Mouse (Mus musculus) ES-E14 (cell line): ENCODE measurements around the gene Tex44. TPM values are rescaled to one million over a fixed set of nuclear protein-coding genes. Genes with fewer than 3 reads are reported as not detected.

Experiments
- DNase-seq: peaks from one replicate; pipeline ENCODE4 v3.0.0-alpha.2; 2013; ENCODE audit warnings: low read depth, low spot score
- H3K27ac ChIP-seq: 2 replicates; pipeline ENCODE4 v1.5.1; 2012; ENCODE audit warnings: low read depth, mild to moderate bottlenecking, low read length, moderate library complexity, mixed read lengths; ENCODE audit not compliant: poor library complexity, insufficient read depth, severe bottlenecking
- H3K36me3 ChIP-seq: 2 replicates; pipeline ENCODE4 v1.6.1; 2012; ENCODE audit warnings: mild to moderate bottlenecking, low read length, moderate library complexity, mixed read lengths; ENCODE audit not compliant: control insufficient read depth, poor library complexity, insufficient read depth, severe bottlenecking
- H3K4me1 ChIP-seq, 2 experiments: fragments of 150-350 bp in 1 of 2; sonication (generic) in 1 of 2; 2 replicates each; pipeline ENCODE4 v1.6.1; 2012; ENCODE audit warnings: low read length in 2 of 2, mild to moderate bottlenecking in 1 of 2, mixed read lengths in 1 of 2; ENCODE audit not compliant: control insufficient read depth in 2 of 2, insufficient read depth in 2 of 2, poor library complexity in 1 of 2
- H3K4me3 ChIP-seq, 2 experiments: fragments of 150-350 bp in 1 of 2; sonication (generic) in 1 of 2; 2 replicates each; pipeline ENCODE4 v1.5.1; 2012; ENCODE audit warnings: low read length in 2 of 2, low read depth in 1 of 2, mild to moderate bottlenecking in 1 of 2, mixed read lengths in 1 of 2; ENCODE audit not compliant: insufficient read depth in 1 of 2, poor library complexity in 1 of 2, severe bottlenecking in 1 of 2
- H3K9ac ChIP-seq: 2 replicates; pipeline ENCODE4 v1.6.1; 2012; ENCODE audit warnings: low read depth, mild to moderate bottlenecking, low read length, mixed read lengths; ENCODE audit not compliant: poor library complexity, insufficient read depth, severe bottlenecking
- H3K9me3 ChIP-seq: fragments of 150-350 bp; sonication (generic); 2 replicates; pipeline ENCODE4 v1.6.1; 2012; ENCODE audit warnings: low read depth, mild to moderate bottlenecking, low read length; ENCODE audit not compliant: control insufficient read depth, insufficient read depth
- CHD2 ChIP-seq: IDR thresholded peaks from 2 replicates; pipeline ENCODE4 v1.6.1; 2014; ENCODE audit warnings: mild to moderate bottlenecking, low read depth, low read length, inconsistent platforms
- HCFC1 ChIP-seq: IDR thresholded peaks from 2 replicates; pipeline ENCODE4 v1.6.1; 2012; ENCODE audit warnings: low read length, inconsistent platforms, borderline replicate concordance; ENCODE audit not compliant: insufficient read depth
- MAFK ChIP-seq: IDR thresholded peaks from 2 replicates; pipeline ENCODE4 v1.6.1; 2014; ENCODE audit warnings: mild to moderate bottlenecking, low read depth, low read length, inconsistent platforms; ENCODE audit not compliant: insufficient read depth
- ZC3H11A ChIP-seq: IDR thresholded peaks from 2 replicates; pipeline ENCODE4 v1.6.1; 2012; ENCODE audit warnings: low read depth, mild to moderate bottlenecking, inconsistent platforms, low read length, borderline replicate concordance
- ZNF384 ChIP-seq: IDR thresholded peaks from 2 replicates; pipeline ENCODE4 v1.6.1; 2012; ENCODE audit warnings: low read depth, low read length, inconsistent platforms
- in situ Hi-C, 2 experiments: fragments of 600-800 bp; cut with MboI; formaldehyde crosslinking; loops; one replicate each; pipeline ENCODE4 v1.15.1; 2025; ENCODE audit warnings: low sequenced_read_pairs in 2 of 2, inconsistent platforms in 1 of 2; ENCODE audit not compliant: unreplicated experiment in 2 of 2
- total RNA-seq: library from RNA; depleted of rRNA; stranded (reverse); fragments of 300-350 nt; gene quantifications from 2 replicates; pipeline ENCODE4 v1.2.3, GENCODE M21; 2012; rRNA removed

Tex44 gene
- 0.11 TPM in 1 of 2 replicates, not detected in the other for total RNA-seq

DNA sequence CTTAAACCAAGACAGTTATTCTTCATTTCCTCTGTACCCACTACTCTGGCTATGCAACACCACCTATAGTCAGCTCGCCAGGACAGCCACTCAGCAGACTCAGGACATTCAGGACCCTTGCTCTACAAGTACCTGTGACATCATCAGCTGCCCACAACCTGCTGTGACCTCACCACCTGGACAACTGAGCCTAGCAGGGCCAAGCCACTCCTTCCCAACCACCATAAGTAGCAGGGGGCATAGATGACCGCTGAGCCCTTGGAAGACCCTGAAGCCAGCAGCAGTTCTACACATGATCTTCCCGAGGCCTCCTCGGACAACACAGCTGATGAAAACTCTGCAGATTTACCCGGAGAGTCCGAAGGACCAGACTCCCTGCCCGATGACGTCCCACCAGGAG is at the start of gene Tex44, which contains the start of gene Nmur1:
Gene Tex44 (plus strand): TSS at position 202 of the 400 bp plus-strand sequence.
Gene Nmur1 (minus strand): TSS at position 101 of the 400 bp plus-strand sequence.
- Histone ChIP-seq H3K36me3 (no peaks in the 10 kb centered on the region), H3K9me3 (no peaks in the 10 kb centered on the region), H3K4me1 (peaks cover 0 to 16% of the 10 kb centered on the region in 2 experiments; a peak in 2 of 4 replicates), H3K27ac (no peak within 1 kb of the TSS), H3K4me3 (peak within 1 kb of the TSS; percentile 15 to 45; a peak in 2 of 4 replicates), H3K9ac (0 out of 2 replicates have a peak within 1 kb of the TSS, but pooled peaks have one; percentile 5)
- TF ChIP-seq MAFK: no peak
- no peak for DNase-seq
- in situ Hi-C loops: no loop called here

DNA sequence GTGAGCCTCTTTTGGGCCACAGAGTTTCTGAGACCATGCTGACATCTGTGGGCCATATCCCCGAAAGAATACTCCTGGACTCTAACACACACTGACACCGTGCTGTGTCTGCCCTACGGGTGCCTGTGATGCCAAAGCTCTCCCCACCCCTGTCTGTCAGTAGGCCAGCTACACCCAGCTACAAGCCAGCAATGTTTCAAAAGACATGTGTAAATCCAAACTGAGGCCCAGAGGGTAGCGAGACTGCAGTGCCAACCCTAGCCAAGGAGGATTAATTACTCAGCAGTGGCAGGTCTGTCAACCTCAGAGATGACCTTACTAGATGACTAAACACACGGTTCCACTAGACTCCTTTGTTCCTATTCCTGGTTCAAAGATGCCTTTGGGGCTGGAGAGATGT is 49.8 kb upstream of the Tex44 start:
- DNase-seq: no peak
- Histone ChIP-seq H3K36me3 (no peaks in the 10 kb centered on the region), H3K4me1 (peaks cover 0 to 4% of the 10 kb centered on the region in 2 experiments; a peak in 2 of 4 replicates), H3K27ac (no peak overlapping the region), H3K9me3 (no peaks in the 10 kb centered on the region), H3K9ac (no peak overlapping the region), H3K4me3 (no peak overlapping the region)
- in situ Hi-C loops: no loop called here
- no peak for TF ChIP-seq ZC3H11A
- TF ChIP-seq CHD2: no peak
- no peak for TF ChIP-seq HCFC1
- no peak for TF ChIP-seq ZNF384
- TF ChIP-seq MAFK: no peak

DNA sequence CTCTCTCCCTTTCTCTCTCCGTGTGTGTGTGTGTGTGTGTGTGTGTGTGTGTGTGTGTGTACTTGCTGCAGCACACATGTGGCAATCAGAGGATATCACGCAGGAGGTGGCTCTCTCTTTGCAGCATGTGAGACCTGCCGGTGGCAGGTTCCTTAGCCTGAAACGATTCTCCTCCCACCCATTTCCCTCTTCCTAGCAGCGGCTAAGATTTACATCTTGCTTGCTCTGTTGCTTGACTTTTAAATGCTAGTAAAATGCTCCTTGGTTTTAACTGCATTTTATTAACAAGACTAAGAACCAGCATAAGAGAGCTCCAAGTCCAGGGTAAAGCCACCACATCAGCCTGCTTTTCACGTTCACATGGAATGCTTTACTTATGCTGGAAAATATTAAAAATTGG is 47.5 kb upstream of the Tex44 start:
- no peaks in the 10 kb centered on the region for H3K36me3 ChIP-seq
- H3K4me3 ChIP-seq: no peak overlapping the region
- H3K9ac ChIP-seq: no peak overlapping the region
- TF ChIP-seq ZNF384 (no peak), HCFC1 (no peak), CHD2 (no peak), MAFK (no peak), ZC3H11A (no peak)
- H3K4me1 ChIP-seq: peaks cover 0 to 4% of the 10 kb centered on the region in 2 experiments; a peak in 2 of 4 replicates
- H3K9me3 ChIP-seq: no peaks in the 10 kb centered on the region
- DNase-seq: no peak
- H3K27ac ChIP-seq: no peak overlapping the region
- in situ Hi-C loops: no loop called here

DNA sequence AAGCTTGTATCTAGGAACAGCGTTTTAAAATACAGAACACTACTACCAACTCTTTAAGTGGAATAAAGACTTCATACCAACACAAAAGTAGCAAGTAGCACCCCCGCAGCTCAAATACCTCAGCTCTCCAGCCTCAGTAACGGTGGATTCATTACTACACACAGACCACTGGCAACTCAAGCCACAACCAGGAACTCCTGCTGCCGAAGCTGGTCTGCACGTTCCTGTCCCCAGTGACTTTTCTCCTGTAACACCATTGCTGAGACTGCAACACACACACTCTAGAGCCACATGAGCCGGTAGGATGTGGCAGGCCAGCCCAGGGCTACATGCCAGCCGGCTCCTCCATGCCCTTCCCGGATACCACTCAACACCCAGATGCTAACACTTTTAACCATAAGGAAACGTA is 47.0 kb upstream of the Tex44 start:
- TF ChIP-seq MAFK: no peak
- no peak for TF ChIP-seq ZNF384
- TF ChIP-seq HCFC1: no peak
- TF ChIP-seq ZC3H11A: no peak
- TF ChIP-seq CHD2: no peak
- no peak overlapping the region for H3K27ac ChIP-seq
- no peaks in the 10 kb centered on the region for H3K36me3 ChIP-seq
- H3K4me3 ChIP-seq: no peak overlapping the region
- DNase-seq: no peak
- no peak overlapping the region for H3K9ac ChIP-seq
- in situ Hi-C loops: no loop called here
- peaks cover 0 to 4% of the 10 kb centered on the region in 2 experiments; a peak in 2 of 4 replicates for H3K4me1 ChIP-seq
- H3K9me3 ChIP-seq: no peaks in the 10 kb centered on the region

DNA sequence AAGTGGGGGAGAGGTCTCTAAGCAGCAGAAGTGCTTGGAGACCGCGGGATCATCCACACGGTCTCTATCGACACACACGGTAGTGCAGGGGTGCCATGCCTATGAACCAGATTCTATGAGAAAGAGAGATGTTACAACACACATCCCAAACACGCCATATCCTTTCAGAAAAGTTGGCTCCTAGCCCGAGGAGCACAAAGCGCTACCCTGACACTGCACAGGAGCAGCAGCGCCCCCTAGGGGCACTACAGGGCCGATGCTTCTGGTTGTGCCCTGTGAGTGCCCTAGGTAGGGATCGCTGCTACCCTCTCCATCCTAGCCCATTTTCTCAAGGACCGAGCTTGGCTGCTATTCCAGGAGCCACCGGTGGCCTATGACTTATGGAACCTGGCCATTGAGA is 45.1 kb upstream of the Tex44 start:
- peaks cover 0 to 4% of the 10 kb centered on the region in 2 experiments; a peak in 2 of 4 replicates for H3K4me1 ChIP-seq
- H3K9ac ChIP-seq: no peak overlapping the region; the same call in 1 of the 2 replicates
- H3K4me3 ChIP-seq: peak overlapping the region; percentile 44 to 66; a peak in 3 of 4 replicates
- no peaks in the 10 kb centered on the region for H3K36me3 ChIP-seq
- no peak overlapping the region for H3K27ac ChIP-seq
- DNase-seq: peak; percentile 78
- TF ChIP-seq HCFC1: no peak
- no peak for TF ChIP-seq MAFK
- no peak for TF ChIP-seq CHD2
- TF ChIP-seq ZC3H11A: no peak
- no peak for TF ChIP-seq ZNF384
- H3K9me3 ChIP-seq: no peaks in the 10 kb centered on the region
- in situ Hi-C loops: no loop called here
